Mouse (Mus musculus): Measurements from ENCODE around the gene Tgm6.

Tgm6 gene

DNA sequence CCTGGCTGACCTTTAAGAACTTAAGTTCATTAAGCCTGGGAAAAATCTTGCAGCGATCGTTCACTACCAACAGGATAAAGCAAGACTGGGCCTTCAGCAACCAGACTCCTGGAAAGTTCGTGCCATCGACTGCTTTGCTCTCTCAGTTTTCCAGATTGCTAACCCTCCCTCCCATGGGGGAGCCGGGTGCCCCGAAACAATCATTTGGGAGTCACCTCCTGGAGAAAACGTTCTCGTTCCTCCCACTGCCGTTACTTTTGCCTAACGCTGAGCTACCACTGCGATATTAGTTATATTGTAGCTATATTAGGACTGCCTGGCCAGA lies 66.1 kb downstream of the Tgm6 start:
- in situ Hi-C loops (cut with MboI, MseI) = loop anchor here (5.0 to 25.0 kb wide), 2 partner anchors 104 to 991 kb away; partner anchors contain the start of genes Idh3b and Slc20a1

DNA sequence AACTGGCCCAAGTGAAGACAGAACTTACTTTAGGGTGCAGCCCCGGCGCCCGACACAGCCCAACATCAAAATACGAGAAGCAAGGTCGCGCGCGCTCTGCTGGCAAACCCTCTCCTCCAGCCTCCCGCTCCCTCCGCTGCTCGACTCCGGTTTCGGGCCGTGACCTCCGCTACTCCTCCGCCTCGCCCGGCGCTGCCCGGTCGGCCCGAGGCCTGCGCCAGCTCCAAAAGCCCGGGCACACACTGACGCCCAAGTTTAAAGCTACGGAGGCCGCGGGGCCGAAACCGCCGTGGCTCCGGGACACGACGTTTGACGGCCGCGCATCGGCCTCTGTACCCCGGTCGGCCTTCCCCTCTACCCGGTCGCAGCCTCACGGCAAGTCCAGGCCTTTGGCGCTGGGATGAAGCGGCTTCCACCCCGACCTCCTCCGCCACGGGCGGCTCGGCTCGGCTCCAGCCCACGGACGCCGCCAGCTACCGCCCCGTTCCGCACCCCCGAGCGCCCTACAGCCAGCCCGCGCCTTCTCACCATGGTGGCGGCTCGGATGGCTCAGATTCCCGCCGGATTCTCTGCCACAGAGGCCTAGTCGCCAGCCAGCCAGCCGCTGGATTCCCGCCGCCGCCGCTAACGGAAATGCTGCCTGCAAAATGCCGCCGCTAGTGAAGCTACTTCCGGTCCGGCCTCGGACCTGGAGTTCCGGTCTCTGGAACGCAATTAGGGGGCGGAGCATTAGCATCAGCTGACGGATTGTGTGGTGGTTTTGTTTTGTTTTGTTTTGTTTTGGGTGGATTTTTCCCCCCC lies 66.7 kb downstream of the Tgm6 start, which contains the start of gene Snrpb:
Gene Snrpb (minus strand): TSS at position 698 of the 801 bp plus-strand sequence.
- in situ Hi-C loops (cut with MboI, MseI) = loop anchor here (5.0 to 25.0 kb wide), 2 partner anchors 103 to 992 kb away; partner anchors contain the start of genes Idh3b and Slc20a1

GRCm38 (mm10) chr2:130179507-130180019 lies 67.3 kb downstream of the Tgm6 start:
- in situ Hi-C loops (cut with MboI, MseI) = loop anchor here (5.0 to 25.0 kb wide), 2 partner anchors 103 to 992 kb away; partner anchors contain the start of genes Idh3b and Slc20a1

- in situ Hi-C loops (cut with MboI, MseI) = loop anchor here (25.0 kb wide), 1 partner anchor 1001 kb away; the partner anchor contains the start of gene Slc20a1
Observed at GRCm38 (mm10) chr2:130188391-130188790, 76.2 kb downstream of the Tgm6 start.

DNA sequence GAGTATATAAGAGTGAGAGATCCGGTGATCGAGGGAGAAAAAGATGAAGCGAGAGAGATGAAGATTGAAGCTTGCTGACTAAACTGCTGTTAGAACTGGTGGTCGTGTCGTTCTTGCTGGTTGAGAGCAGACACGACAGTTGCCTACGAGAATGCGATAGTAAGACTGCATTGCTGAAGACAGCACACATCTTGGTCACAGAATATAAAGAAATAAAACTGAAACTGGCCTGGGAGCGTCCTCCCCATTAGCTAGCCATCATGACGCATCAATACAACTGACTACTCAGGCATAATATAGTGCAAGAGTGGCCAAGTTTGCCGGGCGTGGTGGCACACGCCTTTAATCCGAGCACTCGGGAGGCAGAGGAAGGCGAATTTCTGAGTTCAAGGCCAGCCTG lies 82.7 kb downstream of the Tgm6 start, which contains the start of gene Tmc2:
Gene Tmc2 (plus strand): TSS at position 301 of the 400 bp plus-strand sequence.
- in situ Hi-C loops (cut with MboI, MseI) = loop anchor here (5.0 to 25.0 kb wide), 2 partner anchors 72 to 1008 kb away; partner anchors contain the start of gene Slc20a1

GRCm38 (mm10) chr2:130200961-130201360 lies 88.7 kb downstream of the Tgm6 start:
- in situ Hi-C loops (cut with MboI, MseI) = no loop called here

Data from regulatory T cell (primary cell).